Comparison of ENCODE assay signal across 24 mouse cellular contexts in the genomic region with DNA sequence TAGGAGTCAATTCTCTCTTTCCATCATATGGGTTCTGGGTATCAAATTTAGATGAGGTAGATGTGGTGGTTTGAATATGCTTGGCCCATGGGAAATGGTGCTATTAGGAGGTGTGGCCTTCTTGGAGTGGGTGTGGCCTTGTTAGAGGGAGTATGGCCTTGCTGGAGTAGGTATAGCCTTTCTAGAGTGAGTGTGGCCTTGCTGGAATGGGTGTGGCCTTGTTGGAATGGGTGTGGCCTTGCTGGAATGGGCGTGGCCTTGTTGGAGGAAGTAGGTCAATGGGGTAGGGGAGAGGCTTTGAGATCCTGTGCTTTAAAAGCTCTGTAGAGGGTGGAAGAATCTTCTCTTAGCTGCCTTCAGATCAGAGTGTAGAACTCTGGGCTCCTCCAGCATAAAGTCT.
DNase-seq lines count a peak whose midpoint lies in the region; ATAC-seq lines count a peak whose summit lies in the region.
"Had no signal": no experiment of that assay in that cellular context is flagged by ENCODE, and none has a peak within 500 bp of the region (broad histone marks: within the 10 kb centered on the region; RNA-seq: fewer than 3 reads in every experiment).

No protein-coding gene starts in this region.

- no peak for ATAC-seq in liver, embryonic 11.5 days (replicated peaks; ENCODE audit: low FRiP score)
- ATAC-seq in liver, embryonic 12.5 days = no peak
- ATAC-seq in hindbrain, embryonic 11.5 days (ENCODE audit: low FRiP score) = no peak
- ATAC-seq: activated CD4-positive, CD25-positive, alpha-beta regulatory T cell, adult 4 months; forebrain, embryonic 14.5 days; forebrain, embryonic 16.5 days; Patski had no signal

- H3K4me1 ChIP-seq in liver, embryonic 11.5 days (replicated peaks; ENCODE audit: control insufficient read depth, insufficient read depth, low read length) = no peaks in the 10 kb centered on the region
- no peaks in the 10 kb centered on the region for H3K4me1 ChIP-seq in liver, embryonic 12.5 days
- no peaks in the 10 kb centered on the region for H3K4me1 ChIP-seq in hindbrain, embryonic 11.5 days (replicated peaks; ENCODE audit: control insufficient read depth, insufficient read depth, low read length)
- H3K4me1 ChIP-seq: embryonic facial prominence, embryonic 13.5 days; embryonic facial prominence, embryonic 15.5 days; forebrain, embryonic 10.5 days; forebrain, embryonic 12.5 days had no signal

- no peak overlapping the region for H3K9ac ChIP-seq in liver, embryonic 11.5 days (ENCODE audit: low read depth, low read length)
- no peak overlapping the region for H3K9ac ChIP-seq in liver, embryonic 12.5 days
- H3K9ac ChIP-seq in hindbrain, embryonic 11.5 days (ENCODE audit: low read depth, low read length) = no peak overlapping the region
- H3K9ac ChIP-seq: embryonic facial prominence, embryonic 13.5 days; embryonic facial prominence, embryonic 15.5 days; forebrain, embryonic 12.5 days had no signal

- H3K27me3 ChIP-seq in liver, embryonic 11.5 days (replicated peaks; ENCODE audit: control insufficient read depth, insufficient read depth, low read length) = no peaks in the 10 kb centered on the region
- H3K27me3 ChIP-seq in liver, embryonic 12.5 days (replicated peaks) = no peaks in the 10 kb centered on the region
- no peaks in the 10 kb centered on the region for H3K27me3 ChIP-seq in hindbrain, embryonic 11.5 days (ENCODE audit: control insufficient read depth, insufficient read depth, low read length)
- H3K27me3 ChIP-seq: embryonic facial prominence, embryonic 13.5 days; embryonic facial prominence, embryonic 15.5 days; forebrain, embryonic 12.5 days had no signal

- whole genome bisulfite sequencing in liver, embryonic 11.5 days = 48% methylated on average over 1 of the region's 1 CpGs
- 40% methylated on average over 1 of the region's 1 CpGs for WGBS in liver, embryonic 12.5 days (ENCODE audit: insufficient replicate concordance)
- 67% methylated on average over 1 of the region's 1 CpGs for WGBS in hindbrain, embryonic 11.5 days

- no peaks in the 10 kb centered on the region for H3K36me3 ChIP-seq in liver, embryonic 11.5 days (ENCODE audit: control insufficient read depth, insufficient read depth, low read length)
- H3K36me3 ChIP-seq in liver, embryonic 12.5 days = no peaks in the 10 kb centered on the region
- no peaks in the 10 kb centered on the region for H3K36me3 ChIP-seq in hindbrain, embryonic 11.5 days (ENCODE audit: control insufficient read depth, insufficient read depth, low read length)
- H3K36me3 ChIP-seq: embryonic facial prominence, embryonic 13.5 days; embryonic facial prominence, embryonic 15.5 days; forebrain, embryonic 10.5 days; forebrain, embryonic 12.5 days; G1E had no signal

- H3K9me3 ChIP-seq in liver, embryonic 11.5 days (ENCODE audit: control insufficient read depth, low read length) = no peaks in the 10 kb centered on the region
- H3K9me3 ChIP-seq in liver, embryonic 12.5 days (replicated peaks) = no peaks in the 10 kb centered on the region
- H3K9me3 ChIP-seq in hindbrain, embryonic 11.5 days (ENCODE audit: control insufficient read depth, low read length) = no peaks in the 10 kb centered on the region
- H3K9me3 ChIP-seq: embryonic facial prominence, embryonic 13.5 days; embryonic facial prominence, embryonic 15.5 days; forebrain, embryonic 12.5 days had no signal

- H3K4me3 ChIP-seq in liver, embryonic 11.5 days (ENCODE audit: low read depth, low read length) = no peak overlapping the region
- H3K4me3 ChIP-seq in liver, embryonic 12.5 days = no peak overlapping the region
- no peak overlapping the region for H3K4me3 ChIP-seq in hindbrain, embryonic 11.5 days (ENCODE audit: low read depth, low read length)
- H3K4me3 ChIP-seq: embryonic facial prominence, embryonic 13.5 days; embryonic facial prominence, embryonic 15.5 days; erythroblast, embryonic 14.5 days; forebrain, embryonic 10.5 days; forebrain, embryonic 12.5 days had no signal

- no peak overlapping the region for H3K27ac ChIP-seq in liver, embryonic 11.5 days (ENCODE audit: low read depth, low read length)
- H3K27ac ChIP-seq in liver, embryonic 12.5 days = no peak overlapping the region
- H3K27ac ChIP-seq in hindbrain, embryonic 11.5 days (ENCODE audit: low read depth, low read length) = no peak overlapping the region
- H3K27ac ChIP-seq: embryonic facial prominence, embryonic 13.5 days; embryonic facial prominence, embryonic 15.5 days; forebrain, embryonic 10.5 days; forebrain, embryonic 12.5 days had no signal

- H3K4me2 ChIP-seq in liver, embryonic 11.5 days = no peak overlapping the region
- H3K4me2 ChIP-seq in liver, embryonic 12.5 days = no peak overlapping the region
- no peak overlapping the region for H3K4me2 ChIP-seq in hindbrain, embryonic 11.5 days (replicated peaks; ENCODE audit: low read depth, low read length)
- H3K4me2 ChIP-seq: embryonic facial prominence, embryonic 13.5 days; embryonic facial prominence, embryonic 15.5 days; forebrain, embryonic 12.5 days had no signal

- peak; percentile 18 for DNase-seq in liver, embryonic 11.5 days (ENCODE audit: low spot score)
- peak; percentile 62 for DNase-seq in R1 (ENCODE audit: low read depth, low spot score)
- no peak for DNase-seq in hindbrain, embryonic 11.5 days (ENCODE audit: low spot score)
- no peak for DNase-seq in adrenal gland, postnatal 10 days
- DNase-seq: adrenal gland, adult 8-10 months; adrenal gland, postnatal 25 days; cerebellum, adult 11 months; cerebellum, adult 18-20 months; cerebellum, adult 8-10 months; cerebellum, adult 9-11 months; cerebellum, postnatal 14 days; cerebellum, postnatal 36 days; embryo, embryonic 11 days had no signal

Comparison
In these comparisons a context has a peak if more than half of its experiments do, and no peak if none do; other contexts are left out.
1. DNase-seq: peak in liver, embryonic 11.5 days (single experiment) and R1 (single experiment); none in hindbrain, embryonic 11.5 days (single experiment) and adrenal gland, postnatal 10 days (single experiment).